Mouse (Mus musculus) left cerebral cortex, postnatal 25 days (tissue): ENCODE data around the gene Egln1. TPM values are rescaled to one million over a fixed set of nuclear protein-coding genes. Genes with fewer than 3 reads are reported as not detected.

Experiments used
- DNase-seq, 2 experiments: peaks; one replicate each; pipeline ENCODE4 v3.0.0; 2022; ENCODE audit warnings: low spot score in 2 of 2, mixed read lengths in 1 of 2
- intact Hi-C: fragments of 180-260 bp; cut with DNase I; formaldehyde crosslinking; loops from one replicate; pipeline ENCODE4 v1.15.1; 2025
- total RNA-seq, 2 experiments: library from RNA; stranded (reverse); gene quantifications; 2 replicates each; pipeline ENCODE4 v1.2.3; 2021

The Egln1 gene
- total RNA-seq, result 10 to 100 TPM; 67.3 to 67.5 TPM

GRCm38 (mm10) chr8:124949209-124950068 is at the start of gene Egln1:
Gene Egln1, minus strand, starts transcription at chr8:124949324.
- intact Hi-C loops, result loop anchor here (1.0 to 2.0 kb wide), 2 partner anchors 53 to 63 kb away; partner anchors contain the start of genes Exoc8, Sprtn and Tsnax
- DNase-seq, result peak; percentile 75 to 80

- peak in 1 of 2 experiments; percentile 38 for DNase-seq
- intact Hi-C loops, result no loop called here
Measured at GRCm38 (mm10) chr8:124995776-124996175, 46.7 kb upstream of the Egln1 start.

- DNase-seq, result no peak
Measured at GRCm38 (mm10) chr8:124991668-124991926, 42.5 kb upstream of the Egln1 start.

GRCm38 (mm10) chr8:124990923-124991667 is 42.0 kb upstream of the Egln1 start:
- DNase-seq, result no peak
- intact Hi-C loops, result no loop called here

More at GRCm38 (mm10) chr8:124991668-124991926, 42.5 kb upstream of the Egln1 start:
- intact Hi-C loops, result no loop called here

GRCm38 (mm10) chr8:124980828-124981227 is 31.7 kb upstream of the Egln1 start:
- intact Hi-C loops, result no loop called here
- DNase-seq, result no peak

- no peak for DNase-seq
- intact Hi-C loops, result no loop called here
Measured at GRCm38 (mm10) chr8:124980036-124980435, 30.9 kb upstream of the Egln1 start.

GRCm38 (mm10) chr8:124978026-124978425 is 28.9 kb upstream of the Egln1 start:
- intact Hi-C loops, result no loop called here
- DNase-seq, result no peak

GRCm38 (mm10) chr8:124976211-124976610 is 27.1 kb upstream of the Egln1 start:
- DNase-seq, result no peak

GRCm38 (mm10) chr8:124974254-124974653 is 25.1 kb upstream of the Egln1 start:
- intact Hi-C loops, result no loop called here
- DNase-seq, result no peak

More at GRCm38 (mm10) chr8:124976211-124976610, 27.1 kb upstream of the Egln1 start:
- intact Hi-C loops, result no loop called here

GRCm38 (mm10) chr8:124973221-124973620 is 24.1 kb upstream of the Egln1 start:
- no peak for DNase-seq
- intact Hi-C loops, result no loop called here

GRCm38 (mm10) chr8:124970312-124970933 is 21.3 kb upstream of the Egln1 start:
- intact Hi-C loops, result no loop called here

GRCm38 (mm10) chr8:124964966-124965365 is 15.8 kb upstream of the Egln1 start:
- no peak for DNase-seq
- intact Hi-C loops, result no loop called here

More at GRCm38 (mm10) chr8:124970312-124970933, 21.3 kb upstream of the Egln1 start:
- no peak for DNase-seq

GRCm38 (mm10) chr8:124963246-124963645 is 14.1 kb upstream of the Egln1 start:
- DNase-seq, result no peak

GRCm38 (mm10) chr8:124960226-124960880 is 11.2 kb upstream of the Egln1 start:
- intact Hi-C loops, result no loop called here
- DNase-seq, result no peak

More at GRCm38 (mm10) chr8:124963246-124963645, 14.1 kb upstream of the Egln1 start:
- intact Hi-C loops, result no loop called here

GRCm38 (mm10) chr8:124959462-124960225 is 10.5 kb upstream of the Egln1 start:
- no peak for DNase-seq
- intact Hi-C loops, result no loop called here

- DNase-seq, result no peak
- intact Hi-C loops, result no loop called here
Measured at GRCm38 (mm10) chr8:124954572-124955082, 5.5 kb upstream of the Egln1 start.

- no peak for DNase-seq
- intact Hi-C loops, result no loop called here
Measured at GRCm38 (mm10) chr8:124953188-124953587, 4.1 kb upstream of the Egln1 start.

- intact Hi-C loops, result no loop called here
- no peak for DNase-seq
Measured at GRCm38 (mm10) chr8:124950865-124951264, 1.7 kb upstream of the Egln1 start.

GRCm38 (mm10) chr8:124950069-124950456 is 939 bp upstream of the Egln1 start:
- no peak for DNase-seq
- intact Hi-C loops, result no loop called here
